Mouse (Mus musculus): ENCODE results near the gene Cldn34b3.
"Not testable (repeated sequence)": the region's sequence is repeated elsewhere in the genome, so short reads cannot be mapped to it uniquely, and the experiment has no call there.

Cldn34b3 gene

GRCm38 (mm10) chrX:76264004-76264403 is at the start of gene Cldn34b3:
Gene Cldn34b3, plus strand, starts transcription at chrX:76264304.
- not testable (repeated sequence) for DNase-seq (ENCODE audit: low read depth in 1 of 2, low spot score in 2 of 2)

All from monocyte, adult 2 months (primary cell).